8 mouse cellular contexts compared by ENCODE assay signal in genomic region chr8:13159377-13159881, GRCm38 (mm10). TPM values are rescaled to one million over a fixed set of nuclear protein-coding genes. Genes with fewer than 3 reads are reported as not detected.
A peak's percentile ranks its signal among the peaks of the same experiment; 100 is the strongest.
DNase-seq lines count a peak whose midpoint lies in the region; ATAC-seq and TF ChIP-seq lines count a peak whose summit lies in the region.

No protein-coding gene starts in this region.

- peak overlapping the region; percentile 95 for H3K9ac ChIP-seq in embryonic facial prominence, embryonic 15.5 days
- H3K9ac ChIP-seq in intestine, postnatal 0 days (ENCODE audit: low read depth, low read length): peak overlapping the region; percentile 100
- H3K9ac ChIP-seq in midbrain, embryonic 12.5 days (replicated peaks): peak overlapping the region; percentile 98

- peak overlapping the region; percentile 95 for H3ac ChIP-seq in C2C12 (ENCODE audit: control insufficient read depth, insufficient read length, low read depth)

- peak overlapping the region; percentile 89 for H3K4me2 ChIP-seq in embryonic facial prominence, embryonic 15.5 days (replicated peaks)
- peak overlapping the region; percentile 89 for H3K4me2 ChIP-seq in intestine, postnatal 0 days (replicated peaks; ENCODE audit: low read depth)
- peak overlapping the region; percentile 93 for H3K4me2 ChIP-seq in midbrain, embryonic 12.5 days (replicated peaks)

- peaks cover 21% of the 10 kb centered on the region for H3K4me1 ChIP-seq in embryonic facial prominence, embryonic 15.5 days
- no peaks in the 10 kb centered on the region for H3K4me1 ChIP-seq in intestine, postnatal 0 days (replicated peaks; ENCODE audit: control insufficient read depth, insufficient read depth, low read length)
- peaks cover 19% of the 10 kb centered on the region for H3K4me1 ChIP-seq in midbrain, embryonic 12.5 days

- H3K36me3 ChIP-seq in C2C12 (ENCODE audit: control insufficient read depth, insufficient read depth): peaks cover 7% of the 10 kb centered on the region
- H3K36me3 ChIP-seq in embryonic facial prominence, embryonic 15.5 days: no peaks in the 10 kb centered on the region
- no peaks in the 10 kb centered on the region; the same call in 1 of the 2 replicates for H3K36me3 ChIP-seq in intestine, postnatal 0 days (ENCODE audit: control insufficient read depth, insufficient read depth)
- H3K36me3 ChIP-seq in midbrain, embryonic 12.5 days: 0 out of 2 replicates have a peak, but pooled peaks cover 2% of the 10 kb centered on the region

- WGBS in embryonic facial prominence, embryonic 15.5 days: under 1% methylated on average over 49 of the region's 49 CpGs
- 0% methylated on average over 44 of the region's 49 CpGs for WGBS in intestine, postnatal 0 days
- under 1% methylated on average over 42 of the region's 49 CpGs for WGBS in midbrain, embryonic 12.5 days

- no peak for TF ChIP-seq CTCF in C2C12 (IDR thresholded peaks at IDR 0.05; ENCODE audit: control insufficient read depth, insufficient read depth, insufficient read length)
- TF ChIP-seq CTCF in intestine, postnatal 0 days (IDR thresholded peaks at IDR 0.05; ENCODE audit: low read depth): no peak

- peak overlapping the region; percentile 72 for H3K27ac ChIP-seq in embryonic facial prominence, embryonic 15.5 days (replicated peaks)
- peak overlapping the region; percentile 96 for H3K27ac ChIP-seq in intestine, postnatal 0 days (ENCODE audit: low read depth, low read length)
- H3K27ac ChIP-seq in midbrain, embryonic 12.5 days (replicated peaks): peak overlapping the region; percentile 73

- no peak for DNase-seq in frontal cortex, postnatal 10 days (ENCODE audit: low spot score in 2 of 2)
- DNase-seq in layer of hippocampus, adult 9-10 months (ENCODE audit: low spot score): no peak
- no peak for DNase-seq in embryo, embryonic 9.5 days (ENCODE audit: extremely low spot score)

- peaks cover 53% of the 10 kb centered on the region for H3K79me2 ChIP-seq in C2C12 (ENCODE audit: control insufficient read depth, insufficient read depth)

- no peaks in the 10 kb centered on the region for H3K9me3 ChIP-seq in embryonic facial prominence, embryonic 15.5 days (replicated peaks)
- no peaks in the 10 kb centered on the region for H3K9me3 ChIP-seq in intestine, postnatal 0 days (ENCODE audit: control insufficient read depth)
- no peaks in the 10 kb centered on the region for H3K9me3 ChIP-seq in midbrain, embryonic 12.5 days

- ATAC-seq in frontal cortex, adult (ENCODE audit: low TSS enrichment): peak; percentile 24
- peak; percentile 60; the same call in 1 of the 2 replicates for ATAC-seq in embryonic facial prominence, embryonic 15.5 days (ENCODE audit: insufficient number of reproducible peaks, low FRiP score, low TSS enrichment, low read depth)
- peak; percentile 61 for ATAC-seq in intestine, postnatal 0 days
- ATAC-seq in midbrain, embryonic 12.5 days (ENCODE audit: low FRiP score, low read depth): peak; percentile 72

- H3K79me3 ChIP-seq in C2C12 (ENCODE audit: low read depth): peaks cover 53% of the 10 kb centered on the region

- peak overlapping the region; percentile 91 for H3K4me3 ChIP-seq in C2C12 (ENCODE audit: insufficient read depth, poor library complexity, severe bottlenecking)
- peak overlapping the region; percentile 100 for H3K4me3 ChIP-seq in embryonic facial prominence, embryonic 15.5 days (replicated peaks)
- peak overlapping the region; percentile 98 for H3K4me3 ChIP-seq in intestine, postnatal 0 days (ENCODE audit: low read depth, low read length)
- peak overlapping the region; percentile 98 for H3K4me3 ChIP-seq in midbrain, embryonic 12.5 days

- H3K27me3 ChIP-seq in C2C12 (ENCODE audit: control insufficient read depth, insufficient read depth, insufficient read length): no peaks in the 10 kb centered on the region
- H3K27me3 ChIP-seq in embryonic facial prominence, embryonic 15.5 days: no peaks in the 10 kb centered on the region
- no peaks in the 10 kb centered on the region for H3K27me3 ChIP-seq in intestine, postnatal 0 days (replicated peaks; ENCODE audit: control insufficient read depth, insufficient read depth, low read length)
- no peaks in the 10 kb centered on the region for H3K27me3 ChIP-seq in midbrain, embryonic 12.5 days

TF ChIP-seq in C2C12, 6 proteins besides CTCF, POLR2A, EP300 and RAD21:
- TF ChIP-seq MAX (IDR thresholded peaks at IDR 0.05): no peak
- no peak for TF ChIP-seq FOSL1 (IDR thresholded peaks at IDR 0.05; ENCODE audit: insufficient read depth, low read length, poor library complexity, severe bottlenecking)
- no peak for TF ChIP-seq MYOD1 (IDR thresholded peaks at IDR 0.05; ENCODE audit: control insufficient read depth, insufficient read length, low read depth)
- no peak for TF ChIP-seq MYOG (IDR thresholded peaks at IDR 0.05; ENCODE audit: control insufficient read depth, extremely low read depth, insufficient read length)
- TF ChIP-seq CEBPB (IDR thresholded peaks at IDR 0.05; ENCODE audit: low read depth): no peak
- TF ChIP-seq USF1 (IDR thresholded peaks at IDR 0.05; ENCODE audit: low read depth): no peak

RNA-seq across cellular contexts. Expression of gene Lamp1, which starts 0.5 kb away (rescaled TPM):
- 352 TPM for polyA plus RNA-seq in C2C12 (2012; fragmentation: generic; extraction: Trizol)
- 334 and 345 TPM in 2 replicates for polyA plus RNA-seq in embryonic facial prominence, embryonic 15.5 days (2015; fragmentation: Nextera tagmentation; extraction: Ambion mirVana)
- polyA plus RNA-seq in intestine, postnatal 0 days (2015; fragmentation: Nextera tagmentation; extraction: Ambion mirVana): 847 and 854 TPM in 2 replicates
- 242 and 251 TPM in 2 replicates for polyA plus RNA-seq in midbrain, embryonic 12.5 days (2016; fragmentation: Nextera tagmentation; extraction: Ambion mirVana)

RNA-seq across cellular contexts. Expression of gene Grtp1, which starts 41.0 kb away (rescaled TPM):
- 3.5 TPM for polyA plus RNA-seq in C2C12 (2012; fragmentation: generic; extraction: Trizol)
- 15.4 and 16.1 TPM in 2 replicates for polyA plus RNA-seq in embryonic facial prominence, embryonic 15.5 days (2015; fragmentation: Nextera tagmentation; extraction: Ambion mirVana)
- polyA plus RNA-seq in intestine, postnatal 0 days (2015; fragmentation: Nextera tagmentation; extraction: Ambion mirVana): 110 and 113 TPM in 2 replicates
- polyA plus RNA-seq in midbrain, embryonic 12.5 days (2016; fragmentation: Nextera tagmentation; extraction: Ambion mirVana): 16.4 and 17.1 TPM in 2 replicates

RNA-seq across cellular contexts. Expression of gene Cul4a, which starts 54.0 kb away (rescaled TPM):
- polyA plus RNA-seq in C2C12 (2012; fragmentation: generic; extraction: Trizol): 37.3 TPM
- 104 and 106 TPM in 2 replicates for polyA plus RNA-seq in embryonic facial prominence, embryonic 15.5 days (2015; fragmentation: Nextera tagmentation; extraction: Ambion mirVana)
- 44.9 and 49.7 TPM in 2 replicates for polyA plus RNA-seq in intestine, postnatal 0 days (2015; fragmentation: Nextera tagmentation; extraction: Ambion mirVana)
- polyA plus RNA-seq in midbrain, embryonic 12.5 days (2016; fragmentation: Nextera tagmentation; extraction: Ambion mirVana): 82.1 and 86.1 TPM in 2 replicates

RNA-seq across cellular contexts. Expression of gene Pcid2, which starts 54.2 kb away (rescaled TPM):
- 23.6 TPM for polyA plus RNA-seq in C2C12 (2012; fragmentation: generic; extraction: Trizol)
- 37.4 and 41.9 TPM in 2 replicates for polyA plus RNA-seq in embryonic facial prominence, embryonic 15.5 days (2015; fragmentation: Nextera tagmentation; extraction: Ambion mirVana)
- 9.6 TPM in 2 replicates for polyA plus RNA-seq in intestine, postnatal 0 days (2015; fragmentation: Nextera tagmentation; extraction: Ambion mirVana)
- 58.9 and 62.3 TPM in 2 replicates for polyA plus RNA-seq in midbrain, embryonic 12.5 days (2016; fragmentation: Nextera tagmentation; extraction: Ambion mirVana)
